Mouse (Mus musculus): ENCODE data around the gene Taf3.

GRCm38 (mm10) chr2:9879092-9879491 is 169.3 kb downstream of the Taf3 start:
- no peak for TF ChIP-seq CTCF (IDR thresholded peaks at IDR 0.05; ENCODE audit: low read depth, low read length)
- no peak for TF ChIP-seq GATA2 (IDR thresholded peaks at IDR 0.05; ENCODE audit: borderline replicate concordance, low read depth, low read length)
- TF ChIP-seq POLR2AphosphoS5 (IDR thresholded peaks at IDR 0.05; ENCODE audit: insufficient replicate concordance, low read depth, low read length), result no peak

All from G1E (cell line).